ENCODE assay signal across 8 mouse cellular contexts in the genomic region with DNA sequence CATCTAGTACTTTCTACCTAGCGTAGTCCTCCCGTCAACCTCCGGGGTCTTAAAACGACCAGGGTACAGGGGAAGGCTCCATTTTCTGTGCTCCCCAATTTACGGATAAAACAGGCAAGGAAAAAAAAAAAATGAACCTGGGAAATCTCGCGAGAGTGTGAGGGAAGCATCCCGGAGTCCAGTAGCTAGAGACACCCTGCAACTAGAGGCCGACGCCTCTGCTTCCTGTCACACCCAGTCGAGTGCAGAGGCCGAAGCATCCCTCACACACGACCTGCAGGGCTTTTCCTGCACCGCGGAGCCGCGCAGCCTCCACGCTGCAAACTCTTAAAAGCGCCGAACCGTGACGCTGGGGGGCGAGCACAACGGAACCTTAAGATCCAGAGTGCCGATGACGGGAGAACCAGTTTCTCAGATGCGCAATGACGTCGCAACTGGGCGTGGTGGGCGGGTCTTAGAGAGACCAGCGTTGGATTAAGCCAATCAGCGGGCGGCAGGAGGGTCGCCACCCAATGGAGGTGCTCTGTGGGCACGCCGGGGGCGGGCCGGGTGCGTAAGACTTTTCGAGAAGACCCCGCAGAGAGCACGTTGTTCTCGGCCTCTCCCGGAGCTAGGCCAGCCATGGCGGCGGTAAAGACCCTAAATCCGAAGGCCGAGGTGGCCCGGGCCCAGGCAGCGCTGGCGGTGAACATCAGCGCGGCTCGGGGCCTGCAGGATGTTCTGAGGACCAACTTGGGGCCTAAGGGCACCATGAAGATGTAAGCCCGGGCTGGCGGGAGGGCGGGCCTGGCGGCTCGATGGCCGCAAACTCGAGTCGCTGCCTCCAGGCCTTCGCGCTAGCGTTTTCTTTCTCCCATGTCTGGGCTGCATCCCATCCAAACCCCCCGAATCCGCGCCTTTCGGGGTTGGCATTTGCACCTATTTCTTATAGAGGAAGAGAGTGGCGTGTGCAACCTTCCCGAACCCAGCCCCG. TPM values are rescaled to one million over a fixed set of nuclear protein-coding genes. Genes with fewer than 3 reads are reported as not detected.
DNase-seq lines count a peak whose midpoint lies in the region; ATAC-seq and TF ChIP-seq lines count a peak whose summit lies in the region.

TSS of gene Psph (minus strand) at position 632 of the 973 bp plus-strand sequence.

- WGBS in kidney, embryonic 14.5 days, result under 1% methylated on average over 73 of the region's 73 CpGs
- whole genome bisulfite sequencing in limb, embryonic 15.5 days, result under 1% methylated on average over 73 of the region's 73 CpGs

- no peak for TF ChIP-seq CTCF in bone marrow macrophage, adult 2 months (IDR thresholded peaks at IDR 0.05; ENCODE audit: low read depth, low read length)
- TF ChIP-seq CTCF in embryonic fibroblast, embryonic 13.5 days (IDR thresholded peaks at IDR 0.05; ENCODE audit: borderline replicate concordance, insufficient read depth, low read length), result no peak

- H3K36me3 ChIP-seq in kidney, embryonic 14.5 days (ENCODE audit: control insufficient read depth, insufficient read depth, low read length), result peaks cover 34% of the 10 kb centered on the region
- H3K36me3 ChIP-seq in limb, embryonic 15.5 days, result peaks cover 32% of the 10 kb centered on the region

- H3K27me3 ChIP-seq in kidney, embryonic 14.5 days (ENCODE audit: control insufficient read depth, insufficient read depth, low read length), result no peaks in the 10 kb centered on the region
- no peaks in the 10 kb centered on the region for H3K27me3 ChIP-seq in limb, embryonic 15.5 days

- DNase-seq in A20 (ENCODE audit: low read depth, low spot score), result peak; percentile 100
- peak; percentile 96 for DNase-seq in heart, adult 9 months (ENCODE audit: low spot score in 2 of 2)
- peak; percentile 75 to 95 for DNase-seq in monocyte, adult 2 months (ENCODE audit: low read depth in 1 of 2, low spot score in 2 of 2)
- DNase-seq in spleen, postnatal 36 days (ENCODE audit: low spot score in 2 of 2), result peak; percentile 94 to 96

- peaks cover 9% of the 10 kb centered on the region for H3K4me1 ChIP-seq in bone marrow macrophage, adult 2 months (ENCODE audit: control insufficient read depth, insufficient read depth, low read length)
- peaks cover 10% of the 10 kb centered on the region for H3K4me1 ChIP-seq in embryonic fibroblast, embryonic 13.5 days (ENCODE audit: control insufficient read depth, insufficient read depth, low read length)
- peaks cover 14% of the 10 kb centered on the region; the same call in 1 of the 2 replicates for H3K4me1 ChIP-seq in kidney, embryonic 14.5 days (ENCODE audit: control insufficient read depth, insufficient read depth, low read length)
- H3K4me1 ChIP-seq in limb, embryonic 15.5 days, result peaks cover 17% of the 10 kb centered on the region

- H3K9ac ChIP-seq in kidney, embryonic 14.5 days (ENCODE audit: low read depth, low read length), result peak within 1 kb of the TSS; percentile 95
- peak within 1 kb of the TSS; percentile 90 for H3K9ac ChIP-seq in limb, embryonic 15.5 days

- ATAC-seq in kidney, embryonic 14.5 days (ENCODE audit: low FRiP score, low TSS enrichment), result peak; percentile 99
- ATAC-seq in limb, embryonic 15.5 days (ENCODE audit: insufficient number of reproducible peaks, low FRiP score, low TSS enrichment, low read depth), result peak; percentile 99

- H3K27ac ChIP-seq in bone marrow macrophage, adult 2 months (ENCODE audit: insufficient read depth, low read depth, low read length), result peak within 1 kb of the TSS; percentile 87
- H3K27ac ChIP-seq in embryonic fibroblast, embryonic 13.5 days (ENCODE audit: insufficient read depth, low read length), result peak within 1 kb of the TSS; percentile 90
- peak within 1 kb of the TSS; percentile 98 for H3K27ac ChIP-seq in kidney, embryonic 14.5 days (ENCODE audit: low read depth, low read length)
- H3K27ac ChIP-seq in limb, embryonic 15.5 days, result peak within 1 kb of the TSS; percentile 100

- no peaks in the 10 kb centered on the region for H3K9me3 ChIP-seq in kidney, embryonic 14.5 days (ENCODE audit: control insufficient read depth, low read length)
- H3K9me3 ChIP-seq in limb, embryonic 15.5 days, result no peaks in the 10 kb centered on the region

- peak within 1 kb of the TSS; percentile 88 for H3K4me3 ChIP-seq in bone marrow macrophage, adult 2 months (ENCODE audit: insufficient read depth, low read length)
- peak within 1 kb of the TSS; percentile 99 for H3K4me3 ChIP-seq in embryonic fibroblast, embryonic 13.5 days (ENCODE audit: insufficient read depth, low read length)
- peak within 1 kb of the TSS; percentile 95 for H3K4me3 ChIP-seq in kidney, embryonic 14.5 days (ENCODE audit: low read length)
- H3K4me3 ChIP-seq in limb, embryonic 15.5 days, result peak within 1 kb of the TSS; percentile 76

- 0 out of 2 replicates have a peak, but pooled peaks have one; percentile 32 for TF ChIP-seq POLR2A in bone marrow macrophage, adult 2 months (IDR thresholded peaks at IDR 0.05; ENCODE audit: borderline replicate concordance, low read depth, low read length)
- TF ChIP-seq POLR2A in embryonic fibroblast, embryonic 13.5 days (IDR thresholded peaks at IDR 0.05; ENCODE audit: low read depth, low read length), result peak; percentile 74

- peak within 1 kb of the TSS; percentile 83 for H3K4me2 ChIP-seq in kidney, embryonic 14.5 days (replicated peaks; ENCODE audit: low read depth, low read length)
- H3K4me2 ChIP-seq in limb, embryonic 15.5 days, result peak within 1 kb of the TSS; percentile 57

RNA-seq across cellular contexts. Expression of gene Psph, which starts in this region (rescaled TPM):
- polyA plus RNA-seq in bone marrow macrophage, adult 2 months (2012; ENCODE audit: insufficient read depth, insufficient read length, missing spikeins), result 7.5 and 7.9 TPM in 2 replicates
- polyA plus RNA-seq in embryonic fibroblast, embryonic 13.5 days (2011; ENCODE audit: insufficient read length, low read depth, missing spikeins), result 45.5 and 50.0 TPM in 2 replicates
- 61.9 and 68.2 TPM in 2 replicates for polyA plus RNA-seq in kidney, embryonic 14.5 days (2014; fragmentation: Nextera tagmentation; extraction: Ambion mirVana)
- 35.5 and 38.1 TPM in 2 replicates for polyA plus RNA-seq in limb, embryonic 15.5 days (2015; fragmentation: Nextera tagmentation; extraction: Ambion mirVana)

Comparison
In these comparisons a context has a peak if more than half of its experiments do, and no peak if none do; other contexts are left out.
1. Peak in every context shown above with its lines: DNase-seq, ATAC-seq, H3K4me3 ChIP-seq and H3K27ac ChIP-seq.